Mouse (Mus musculus): ENCODE data around the gene Wdr70.
"Not testable (repeated sequence)": the region's sequence is repeated elsewhere in the genome, so short reads cannot be mapped to it uniquely, and the experiment has no call there.

The Wdr70 gene

GRCm38 (mm10) chr15:8098774-8099749 lies at the start of gene Wdr70:
Gene Wdr70, minus strand, starts transcription at chr15:8099209.
- in situ Hi-C loops (cut with MboI; ENCODE audit: unreplicated experiment in 2 of 2), result loop anchor here in 1 of 2 experiments (5.0 kb wide), 1 partner anchor 632 kb away; no protein-coding TSS in a partner anchor

- in situ Hi-C loops (cut with MboI; ENCODE audit: unreplicated experiment in 2 of 2), result loop anchor here (25.0 kb wide), 2 partner anchors 1348 to 1373 kb away; no protein-coding TSS in a partner anchor
Measured at GRCm38 (mm10) chr15:8135606-8136005, 36.6 kb upstream of the Wdr70 start.

- in situ Hi-C loops (cut with MboI; ENCODE audit: unreplicated experiment in 2 of 2), result loop anchor here (25.0 kb wide), 2 partner anchors 1344 to 1369 kb away; no protein-coding TSS in a partner anchor
Measured at GRCm38 (mm10) chr15:8131761-8132160, 32.8 kb upstream of the Wdr70 start.

- in situ Hi-C loops (cut with MboI; ENCODE audit: unreplicated experiment in 2 of 2), result loop anchor here (25.0 kb wide), 2 partner anchors 1344 to 1369 kb away; no protein-coding TSS in a partner anchor
Measured at GRCm38 (mm10) chr15:8131268-8131667, 32.3 kb upstream of the Wdr70 start.

GRCm38 (mm10) chr15:8129281-8129680 lies 30.3 kb upstream of the Wdr70 start:
- in situ Hi-C loops (cut with MboI; ENCODE audit: unreplicated experiment in 2 of 2), result loop anchor here (25.0 kb wide), 2 partner anchors 1342 to 1367 kb away; no protein-coding TSS in a partner anchor

- in situ Hi-C loops (cut with MboI; ENCODE audit: unreplicated experiment in 2 of 2), result loop anchor here (10.0 kb wide), 3 partner anchors 335 to 1195 kb away; partner anchors contain the start of gene Nipbl (in 1 of the 2)
Measured at GRCm38 (mm10) chr15:8109782-8110181, 10.8 kb upstream of the Wdr70 start.

DNA sequence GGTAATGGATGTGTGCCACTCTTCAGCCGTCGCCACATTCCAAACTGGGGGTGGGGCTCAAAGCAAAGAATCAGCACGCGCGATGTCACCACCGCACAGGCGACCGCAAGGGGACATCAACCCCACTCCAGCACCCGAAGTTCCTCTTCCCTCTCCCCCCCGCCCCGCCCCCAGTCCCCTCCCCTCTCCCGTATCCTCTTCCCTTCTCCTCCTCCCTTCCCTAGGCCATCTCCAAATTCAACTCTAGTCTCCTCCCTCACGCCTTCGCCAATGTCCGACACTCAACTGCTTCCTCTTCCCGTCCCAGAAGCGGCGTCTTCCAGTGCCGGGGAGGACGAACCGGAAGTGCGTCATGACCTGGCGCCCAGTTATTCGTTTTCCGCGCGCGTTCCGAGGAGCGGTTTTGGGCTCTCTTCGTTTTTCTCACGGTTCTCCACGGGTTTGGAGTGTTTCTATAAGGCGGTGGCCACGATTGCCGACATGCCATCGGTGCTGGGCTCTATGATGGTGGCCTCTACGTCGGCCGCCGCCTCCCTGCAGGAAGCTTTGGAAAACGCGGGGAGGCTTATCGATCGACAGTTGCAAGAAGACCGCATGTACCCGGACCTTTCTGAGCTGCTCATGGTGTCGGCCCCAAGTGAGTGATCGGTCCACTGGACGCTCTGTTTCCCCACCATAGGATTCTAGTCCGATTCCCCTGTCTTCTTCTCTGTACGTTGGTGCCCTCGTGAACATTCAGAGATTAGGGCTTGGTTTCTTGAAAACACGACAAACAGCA lies 10.1 kb upstream of the Wdr70 start, which contains the start of gene Nup155:
TSS of gene Nup155 (plus strand) at position 308 of the 778 bp plus-strand sequence.
- in situ Hi-C loops (cut with MboI; ENCODE audit: unreplicated experiment in 2 of 2), result loop anchor here (10.0 kb wide), 3 partner anchors 336 to 1194 kb away; partner anchors contain the start of gene Nipbl (in 1 of the 2)

GRCm38 (mm10) chr15:8108360-8108965 lies 9.5 kb upstream of the Wdr70 start:
- in situ Hi-C loops (cut with MboI; ENCODE audit: unreplicated experiment in 2 of 2), result loop anchor here (10.0 kb wide), 3 partner anchors 336 to 1194 kb away; partner anchors contain the start of gene Nipbl (in 1 of the 2)

DNA sequence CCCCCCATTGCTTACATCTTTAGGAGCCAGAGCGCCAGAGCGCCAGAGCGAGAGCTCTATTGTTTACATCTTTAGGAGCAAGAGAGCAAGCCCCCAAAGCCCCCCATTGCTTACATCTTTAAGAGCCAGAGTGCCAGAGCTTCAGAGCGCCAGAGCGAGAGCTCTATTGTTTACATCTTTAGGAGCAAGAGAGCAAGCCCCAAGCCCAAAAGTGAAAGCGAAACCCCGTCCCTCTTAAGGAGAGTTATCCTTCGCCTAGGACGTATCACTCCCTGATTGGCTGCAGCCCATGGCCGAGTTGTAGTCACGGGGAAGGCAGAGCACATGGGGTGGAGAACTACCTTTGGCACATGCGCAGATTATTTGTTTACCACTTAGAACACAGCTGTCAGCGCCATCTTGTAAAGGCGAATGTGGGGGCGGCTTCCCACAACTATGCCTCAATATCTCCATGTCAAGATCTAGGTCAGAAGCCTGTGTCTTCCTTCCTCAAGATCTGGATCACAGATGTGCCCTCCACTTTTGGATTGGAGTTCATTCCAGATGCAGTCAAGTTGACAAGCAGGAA lies 3.0 kb upstream of the Wdr70 start:
- in situ Hi-C loops (cut with MboI; ENCODE audit: unreplicated experiment in 2 of 2), result loop anchor here (5.0 to 10.0 kb wide), 5 partner anchors 343 to 1187 kb away; partner anchors contain the start of gene Nipbl (in 1 of the 2)

GRCm38 (mm10) chr15:8097853-8098252 lies 1.2 kb downstream of the Wdr70 start:
- in situ Hi-C loops (cut with MboI; ENCODE audit: unreplicated experiment in 2 of 2), result loop anchor here in 1 of 2 experiments (5.0 kb wide), 1 partner anchor 631 kb away; no protein-coding TSS in a partner anchor

GRCm38 (mm10) chr15:8092668-8093067 lies 6.3 kb downstream of the Wdr70 start:
- in situ Hi-C loops (cut with MboI; ENCODE audit: unreplicated experiment in 2 of 2), result not testable (repeated sequence)

- in situ Hi-C loops (cut with MboI; ENCODE audit: unreplicated experiment in 2 of 2), result no loop called here
Measured at GRCm38 (mm10) chr15:8090685-8091084, 8.3 kb downstream of the Wdr70 start.

DNA sequence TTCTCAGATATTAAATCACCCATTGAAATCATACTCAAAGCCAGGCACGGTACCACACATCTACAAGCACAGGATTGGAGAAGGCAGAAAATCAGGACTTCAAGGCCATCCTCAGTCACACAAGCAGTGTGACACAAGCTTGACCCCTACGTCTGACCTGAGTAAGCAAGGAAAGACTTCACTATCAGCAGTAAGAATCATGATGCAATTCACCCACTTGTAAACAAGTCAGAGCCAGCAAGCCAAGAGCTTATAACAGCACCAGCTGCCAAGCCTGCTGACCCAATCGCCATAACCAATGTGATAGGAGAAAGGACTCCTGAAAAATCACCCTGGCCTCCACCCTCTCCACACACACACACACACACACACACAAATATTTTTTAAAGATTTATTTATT lies 10.3 kb downstream of the Wdr70 start:
- in situ Hi-C loops (cut with MboI; ENCODE audit: unreplicated experiment in 2 of 2), result no loop called here

- in situ Hi-C loops (cut with MboI; ENCODE audit: unreplicated experiment in 2 of 2), result no loop called here
Measured at GRCm38 (mm10) chr15:8087293-8087692, 11.7 kb downstream of the Wdr70 start.

- in situ Hi-C loops (cut with MboI; ENCODE audit: unreplicated experiment in 2 of 2), result no loop called here
Measured at GRCm38 (mm10) chr15:8082139-8082538, 16.9 kb downstream of the Wdr70 start.

DNA sequence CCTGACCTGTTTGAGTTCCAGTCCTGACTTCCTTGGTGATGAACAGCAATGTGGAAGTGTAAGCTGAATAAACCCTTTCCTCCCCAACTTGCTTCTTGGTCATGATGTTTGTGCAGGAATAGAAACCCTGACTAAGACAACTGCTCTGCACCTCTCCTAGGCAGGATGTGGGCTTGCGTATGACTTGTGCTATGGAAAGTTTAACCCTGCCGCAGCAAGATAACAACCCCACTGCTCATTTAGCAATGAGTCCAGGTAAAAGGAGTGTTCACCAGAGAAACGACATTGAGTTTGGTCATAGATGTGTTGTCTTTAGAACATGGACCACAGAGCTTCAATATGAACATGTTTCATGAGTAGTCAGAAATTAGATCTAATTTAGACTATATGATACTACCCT lies 25.9 kb downstream of the Wdr70 start:
- in situ Hi-C loops (cut with MboI; ENCODE audit: unreplicated experiment in 2 of 2), result not testable (repeated sequence)

DNA sequence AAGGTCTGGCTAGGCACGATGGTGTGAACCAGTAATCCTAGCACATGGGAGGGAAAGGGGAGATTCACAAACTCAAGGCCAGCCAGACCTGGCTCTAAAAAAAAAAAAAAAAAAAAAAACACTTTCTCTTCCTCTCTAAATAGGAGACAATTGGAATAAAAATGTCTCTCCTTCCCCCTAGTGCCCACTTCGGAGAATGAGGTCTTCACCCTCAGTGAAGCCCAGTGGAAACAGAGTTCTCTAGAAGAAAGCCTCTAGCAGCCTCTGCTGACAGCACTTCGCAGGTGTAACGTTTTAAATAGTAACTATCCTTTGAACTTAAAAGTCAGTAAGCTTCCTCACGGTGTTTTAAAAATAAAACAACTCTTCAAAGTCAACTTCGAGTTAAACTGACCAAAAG lies 33.8 kb downstream of the Wdr70 start:
- in situ Hi-C loops (cut with MboI; ENCODE audit: unreplicated experiment in 2 of 2), result no loop called here

DNA sequence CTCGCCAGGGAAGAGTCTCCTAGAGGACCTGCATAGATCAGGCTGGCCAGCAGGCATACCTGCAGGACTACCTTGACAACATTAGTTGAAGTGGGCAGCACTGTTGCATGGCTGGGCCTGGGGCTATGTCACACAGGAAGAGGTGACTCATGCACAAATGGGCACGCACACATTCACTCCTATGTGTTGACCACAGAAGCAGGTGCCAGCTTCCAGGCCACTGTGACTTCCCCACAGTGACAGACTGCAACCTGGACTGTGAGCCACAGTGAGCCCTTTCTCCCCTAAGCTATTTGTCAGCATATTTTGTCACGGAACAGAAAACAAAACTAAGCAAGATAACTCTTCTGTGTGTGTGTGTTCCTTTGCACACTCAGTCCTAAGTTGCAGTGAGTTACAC lies 47.8 kb downstream of the Wdr70 start:
- in situ Hi-C loops (cut with MboI; ENCODE audit: unreplicated experiment in 2 of 2), result no loop called here

DNA sequence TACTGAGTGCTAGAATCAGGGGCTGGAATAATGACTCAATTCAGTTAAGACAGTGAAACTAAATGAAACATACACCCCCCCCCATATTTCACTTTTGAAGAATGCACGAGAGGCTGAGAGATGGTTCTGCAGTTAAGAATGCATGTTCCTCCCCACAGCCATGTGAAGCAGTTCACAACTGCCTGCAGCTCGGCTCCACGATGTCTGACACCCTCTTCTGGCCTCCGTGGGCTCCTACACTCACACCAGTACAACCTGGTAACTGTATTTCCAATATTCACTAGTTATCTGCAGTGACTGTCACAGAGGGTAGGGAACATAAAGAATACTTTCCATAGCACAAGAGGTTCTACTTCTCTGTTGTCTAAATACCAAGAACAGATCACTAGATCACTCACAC lies 59.2 kb downstream of the Wdr70 start:
- in situ Hi-C loops (cut with MboI; ENCODE audit: unreplicated experiment in 2 of 2), result loop anchor here in 1 of 2 experiments (25.0 kb wide), 1 partner anchor 578 kb away; no protein-coding TSS in a partner anchor
